Mouse (Mus musculus): ENCODE results near the gene Map3k19.

DNA sequence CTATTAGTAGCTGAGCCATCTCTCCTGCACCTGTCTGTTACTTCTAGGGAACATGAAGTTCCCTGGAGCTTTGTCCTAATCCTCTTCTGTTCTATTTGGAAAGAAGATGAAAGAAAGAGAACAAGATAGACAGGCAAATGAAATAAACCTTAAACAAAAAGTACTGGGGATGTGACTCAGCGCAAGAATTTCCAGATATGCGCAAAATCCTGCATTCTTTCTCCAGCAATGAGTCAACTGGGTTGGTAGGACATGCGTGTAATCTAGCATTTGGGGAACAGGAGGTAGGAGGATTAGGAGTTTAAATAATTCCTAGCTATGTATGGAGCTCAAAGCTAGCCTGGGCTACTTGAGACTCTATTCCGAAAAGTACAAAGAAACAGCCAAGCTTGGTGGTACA is 5.7 kb upstream of the Map3k19 start:
- TF ChIP-seq CTCF (IDR thresholded peaks at IDR 0.05; ENCODE audit: low read depth) (no peak), EP300 (IDR thresholded peaks at IDR 0.05; ENCODE audit: low read depth) (no peak)
